Comparison of ENCODE assay signal across 23 mouse cellular contexts in the genomic region with DNA sequence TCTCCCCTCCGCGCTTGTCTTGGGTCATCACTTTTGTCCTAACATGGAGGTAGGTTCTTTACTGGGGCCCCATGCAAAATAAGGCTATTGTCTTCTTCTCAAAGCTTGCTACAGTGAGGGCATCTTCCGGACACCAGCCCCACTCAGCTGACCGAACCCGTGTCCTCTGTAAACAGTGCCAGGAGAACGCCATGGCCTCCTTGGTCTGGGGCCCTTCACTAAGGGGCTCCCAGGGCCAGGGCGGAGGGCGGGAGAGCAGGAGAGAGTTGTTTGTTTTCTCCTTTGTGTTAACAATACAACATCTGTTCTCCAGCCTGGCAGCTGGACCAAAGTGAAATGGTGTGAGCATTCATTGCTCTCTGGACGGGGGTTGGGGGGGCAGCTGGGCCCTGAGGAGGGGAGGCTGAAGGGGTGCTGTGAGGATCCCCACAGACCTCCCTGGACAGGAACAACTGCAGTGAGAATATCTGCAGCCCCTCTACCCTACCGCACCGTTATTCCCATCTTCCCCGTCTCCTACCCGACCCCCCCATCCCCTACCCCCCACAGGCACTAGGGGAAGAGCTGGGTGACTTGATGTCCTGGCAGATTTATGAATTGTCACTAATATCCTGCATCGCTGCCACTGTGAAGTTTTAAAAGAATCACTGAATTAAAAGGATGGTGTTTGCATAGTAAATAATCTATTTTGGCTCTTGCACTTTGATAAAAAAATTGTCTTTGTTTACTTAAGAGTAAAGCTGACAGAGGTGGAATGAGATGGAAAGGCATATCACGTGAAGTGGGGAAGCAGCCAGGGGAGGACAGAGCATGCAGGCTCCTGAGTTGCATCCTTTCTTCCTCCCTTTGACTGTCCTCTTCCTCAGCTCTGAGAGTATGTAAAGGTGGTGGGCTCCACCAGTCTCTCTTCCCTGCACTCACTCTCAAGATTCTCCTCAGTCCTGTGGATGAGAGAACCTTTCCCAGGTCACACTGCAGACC.
DNase-seq lines count a peak whose midpoint lies in the region; ATAC-seq lines count a peak whose summit lies in the region.
"Had no signal": no experiment of that assay in that cellular context is flagged by ENCODE, and none has a peak within 500 bp of the region (broad histone marks: within the 10 kb centered on the region; RNA-seq: fewer than 3 reads in every experiment).

No protein-coding gene starts in this region.

- no peak overlapping the region for H3K9ac ChIP-seq in lung, embryonic 16.5 days (ENCODE audit: low read length)
- H3K9ac ChIP-seq in embryonic facial prominence, embryonic 12.5 days = no peak overlapping the region
- H3K9ac ChIP-seq: embryonic facial prominence, embryonic 15.5 days; hindbrain, embryonic 15.5 days; kidney, embryonic 15.5 days; limb, embryonic 12.5 days; liver, embryonic 14.5 days; midbrain, embryonic 12.5 days had no signal

- 42% methylated on average over 15 of the region's 15 CpGs for WGBS in lung, embryonic 16.5 days
- 56% methylated on average over 15 of the region's 15 CpGs for WGBS in embryonic facial prominence, embryonic 12.5 days

- peak; percentile 7 for DNase-seq in cerebellum, adult 11 months
- no peak for DNase-seq in cerebellum, postnatal 4 days (ENCODE audit: low spot score in 2 of 2)
- peak; percentile 67 for DNase-seq in layer of hippocampus, adult 11-12 months (ENCODE audit: low spot score)
- no peak for DNase-seq in layer of hippocampus, postnatal 10 days (ENCODE audit: low spot score in 2 of 2)
- no peak for DNase-seq in lung, adult 18-20 months
- DNase-seq in gastrocnemius, postnatal 4 days (ENCODE audit: low spot score in 2 of 2) = no peak
- DNase-seq: adrenal gland, adult 2 months; gastrocnemius, postnatal 14 days; spleen, adult 18-20 months; thymus, adult 2 months had no signal

- H3K27ac ChIP-seq in lung, embryonic 16.5 days (ENCODE audit: low read length) = no peak overlapping the region
- no peak overlapping the region for H3K27ac ChIP-seq in embryonic facial prominence, embryonic 12.5 days
- H3K27ac ChIP-seq: embryonic facial prominence, embryonic 15.5 days; forebrain, embryonic 10.5 days; hindbrain, embryonic 15.5 days; kidney, embryonic 15.5 days; limb, embryonic 12.5 days; liver, embryonic 14.5 days; macrophage; midbrain, embryonic 12.5 days had no signal

- peak; percentile 36; the same call in 1 of the 2 replicates for ATAC-seq in lung, embryonic 16.5 days (ENCODE audit: low read depth)
- peak; percentile 22; the same call in 1 of the 2 replicates for ATAC-seq in embryonic facial prominence, embryonic 12.5 days (ENCODE audit: insufficient number of reproducible peaks, insufficient read depth, low FRiP score, low TSS enrichment)
- ATAC-seq: CD4-positive, CD25-positive, alpha-beta regulatory T cell, adult 4 months; intestine, embryonic 16.5 days had no signal

- H3K36me3 ChIP-seq in lung, embryonic 16.5 days (ENCODE audit: control insufficient read depth, insufficient read depth, low read length) = no peaks in the 10 kb centered on the region
- H3K36me3 ChIP-seq in embryonic facial prominence, embryonic 12.5 days = no peaks in the 10 kb centered on the region
- H3K36me3 ChIP-seq: embryonic facial prominence, embryonic 15.5 days; forebrain, embryonic 10.5 days; hindbrain, embryonic 15.5 days; kidney, embryonic 15.5 days; limb, embryonic 12.5 days; midbrain, embryonic 12.5 days had no signal

- no peaks in the 10 kb centered on the region for H3K4me1 ChIP-seq in lung, embryonic 16.5 days (replicated peaks; ENCODE audit: control insufficient read depth, insufficient read depth, low read length)
- H3K4me1 ChIP-seq in embryonic facial prominence, embryonic 12.5 days = no peaks in the 10 kb centered on the region
- H3K4me1 ChIP-seq: embryonic facial prominence, embryonic 15.5 days; hindbrain, embryonic 15.5 days; limb, embryonic 12.5 days had no signal

- no peak overlapping the region for H3K4me2 ChIP-seq in lung, embryonic 16.5 days (ENCODE audit: low read depth, low read length)
- H3K4me2 ChIP-seq in embryonic facial prominence, embryonic 12.5 days (replicated peaks) = no peak overlapping the region
- H3K4me2 ChIP-seq: embryonic facial prominence, embryonic 15.5 days; hindbrain, embryonic 15.5 days; kidney, embryonic 15.5 days; limb, embryonic 12.5 days; midbrain, embryonic 12.5 days had no signal

- H3K9me3 ChIP-seq in lung, embryonic 16.5 days (ENCODE audit: control insufficient read depth, low read length) = no peaks in the 10 kb centered on the region; the same call in 1 of the 2 replicates
- H3K9me3 ChIP-seq in embryonic facial prominence, embryonic 12.5 days = no peaks in the 10 kb centered on the region
- H3K9me3 ChIP-seq: embryonic facial prominence, embryonic 15.5 days; hindbrain, embryonic 15.5 days; kidney, embryonic 15.5 days; limb, embryonic 12.5 days; midbrain, embryonic 12.5 days had no signal

- no peaks in the 10 kb centered on the region for H3K27me3 ChIP-seq in lung, embryonic 16.5 days (ENCODE audit: control insufficient read depth, insufficient read depth, low read depth, low read length)
- H3K27me3 ChIP-seq in embryonic facial prominence, embryonic 12.5 days = no peaks in the 10 kb centered on the region
- H3K27me3 ChIP-seq: embryonic facial prominence, embryonic 15.5 days; hindbrain, embryonic 15.5 days; kidney, embryonic 15.5 days; limb, embryonic 12.5 days; midbrain, embryonic 12.5 days had no signal

- H3K4me3 ChIP-seq in lung, embryonic 16.5 days (ENCODE audit: low read length) = no peak overlapping the region
- no peak overlapping the region for H3K4me3 ChIP-seq in embryonic facial prominence, embryonic 12.5 days
- H3K4me3 ChIP-seq: embryonic facial prominence, embryonic 15.5 days; forebrain, embryonic 10.5 days; hindbrain, embryonic 15.5 days; kidney, embryonic 15.5 days; left cerebral cortex, adult 2 months; limb, embryonic 12.5 days; midbrain, embryonic 12.5 days had no signal

Comparison
In these comparisons a context has a peak if more than half of its experiments do, and no peak if none do; other contexts are left out.
1. DNase-seq: peak in cerebellum, adult 11 months (single experiment) and layer of hippocampus, adult 11-12 months (single experiment); none in cerebellum, postnatal 4 days (0 of 2), layer of hippocampus, postnatal 10 days (0 of 2), lung, adult 18-20 months (0 of 2) and gastrocnemius, postnatal 4 days (0 of 2).